Mouse (Mus musculus) limb, embryonic 10.5 days (tissue): Measurements from ENCODE around the gene Olfr1054. TPM values are rescaled to one million over a fixed set of nuclear protein-coding genes. Genes with fewer than 3 reads are reported as not detected.
"Not testable (repeated sequence)": the region's sequence is repeated elsewhere in the genome, so short reads cannot be mapped to it uniquely, and the experiment has no call there.

ENCODE experiments used
- DNase-seq: peaks from one replicate; pipeline ENCODE4 v3.0.0-alpha.2; 2017; ENCODE audit warnings: low spot score
- H3K27ac ChIP-seq: fragments of 300-500 bp; sonication (generic); 2 replicates; pipeline ENCODE4 v1.5.1; 2016; ENCODE audit warnings: mild to moderate bottlenecking
- H3K27me3 ChIP-seq: fragments of 300-500 bp; sonication (generic); 2 replicates; pipeline ENCODE4 v1.6.1; 2016; ENCODE audit warnings: low read depth, mild to moderate bottlenecking; ENCODE audit not compliant: poor library complexity, severe bottlenecking
- H3K36me3 ChIP-seq: fragments of 300-500 bp; sonication (generic); 2 replicates; pipeline ENCODE4 v1.6.1; 2016; ENCODE audit warnings: mild to moderate bottlenecking, moderate library complexity
- H3K4me1 ChIP-seq: fragments of 300-500 bp; sonication (generic); 2 replicates; pipeline ENCODE4 v1.6.1; 2016
- H3K4me3 ChIP-seq: fragments of 300-500 bp; sonication (generic); 2 replicates; pipeline ENCODE4 v1.5.1; 2016; ENCODE audit warnings: mild to moderate bottlenecking, moderate library complexity
- H3K9me3 ChIP-seq: fragments of 300-500 bp; sonication (generic); replicated peaks from 2 replicates; pipeline ENCODE4 v1.6.1; 2016; ENCODE audit warnings: mild to moderate bottlenecking
- WGBS: fragments of 180-500 bp; shearing (Covaris S2); methylation state at CpG from one replicate; pipeline ENCODE4 v1.1.7; 2016; 5-methylcytosine and 5-hydroxymethylcytosine counted together
- polyA plus RNA-seq: library from polyadenylated mRNA; unstranded; fragments of >200 nt; fragmentation: Nextera tagmentation; extraction: Ambion mirVana; gene quantifications from 2 replicates; pipeline ENCODE4 v1.2.1, GENCODE M21; 2016

Gene Olfr1054
- not detected in 2 replicates for polyA plus RNA-seq

DNA sequence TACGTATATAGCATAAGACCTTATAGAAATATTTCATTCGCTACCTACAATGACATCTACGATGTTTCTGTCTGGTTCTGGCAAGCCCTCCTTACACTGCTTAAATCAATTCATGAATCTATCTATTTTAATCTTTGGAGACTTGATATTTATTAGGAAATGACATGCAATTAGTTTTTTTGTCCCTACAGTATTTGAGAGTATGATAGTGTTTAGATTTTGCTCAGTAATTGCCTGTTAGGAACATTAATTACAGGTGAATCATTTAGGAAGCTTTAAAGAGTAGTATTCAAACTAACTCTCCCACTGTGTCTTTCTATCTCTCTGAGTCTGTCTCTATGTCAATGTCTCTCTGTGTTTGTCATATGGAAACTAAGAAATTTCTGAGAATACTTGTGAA, at the start of gene Olfr1054:
Gene Olfr1054 (minus strand): TSS at position 101 of the 400 bp plus-strand sequence.
- 84% methylated on average over 3 of the region's 3 CpGs for WGBS
- Histone ChIP-seq H3K9me3 (no peaks in the 10 kb centered on the region), H3K4me3 (no peak within 1 kb of the TSS), H3K4me1 (no peaks in the 10 kb centered on the region), H3K27ac (no peak within 1 kb of the TSS), H3K36me3 (no peaks in the 10 kb centered on the region), H3K27me3 (no peaks in the 10 kb centered on the region)
- no peak for DNase-seq

DNA sequence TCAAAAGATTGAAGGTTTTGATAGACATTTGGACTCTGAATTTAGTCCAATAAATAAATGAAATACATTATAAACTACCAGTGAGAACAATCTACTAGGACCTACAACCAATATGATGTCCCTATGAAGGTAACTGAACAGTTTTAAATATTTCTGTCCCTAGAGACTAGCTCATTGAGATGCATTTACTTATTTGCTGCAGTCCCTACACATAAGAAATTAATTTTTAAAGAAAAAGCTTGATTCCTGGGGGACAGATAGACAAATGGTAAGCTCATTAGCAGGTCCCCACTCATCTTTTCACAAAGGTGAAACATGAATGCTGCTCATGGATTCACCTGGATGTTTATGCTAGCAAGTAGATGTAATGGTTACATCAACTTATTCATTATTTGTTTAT, 43.1 kb upstream of the Olfr1054 start, which contains the start of gene Olfr1057:
Gene Olfr1057 (minus strand): TSS at position 101 of the 400 bp plus-strand sequence.
- Histone ChIP-seq H3K4me3 (no peak within 1 kb of the TSS), H3K36me3 (no peaks in the 10 kb centered on the region), H3K4me1 (no peaks in the 10 kb centered on the region), H3K27ac (no peak within 1 kb of the TSS), H3K27me3 (no peaks in the 10 kb centered on the region), H3K9me3 (no peaks in the 10 kb centered on the region)
- no peak for DNase-seq

DNA sequence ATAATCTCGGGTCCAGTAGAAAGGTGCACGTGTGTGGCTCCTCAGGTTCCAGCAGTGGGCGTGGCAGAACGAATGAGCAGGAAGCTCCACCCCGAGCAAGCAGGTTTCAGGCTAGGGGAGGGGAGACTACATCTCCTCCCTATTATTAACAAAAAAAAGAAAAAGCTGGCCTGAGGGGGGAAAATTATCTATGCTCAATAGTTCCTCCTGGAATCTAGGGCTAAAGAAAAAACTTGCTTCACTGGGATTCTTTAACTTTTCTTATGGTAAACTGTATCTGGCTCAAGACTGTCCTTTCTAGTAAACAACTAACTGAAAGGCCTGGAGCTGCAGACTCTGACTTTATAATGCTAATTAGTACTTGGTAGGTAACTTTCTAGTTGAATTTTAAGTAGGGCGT, 31.1 kb upstream of the Olfr1054 start:
- not testable (repeated sequence) for H3K9me3 ChIP-seq, H3K36me3 ChIP-seq, H3K4me1 ChIP-seq, H3K27ac ChIP-seq, H3K4me3 ChIP-seq, H3K27me3 ChIP-seq, DNase-seq
- WGBS, result 50% methylated on average over 1 of the region's 6 CpGs

DNA sequence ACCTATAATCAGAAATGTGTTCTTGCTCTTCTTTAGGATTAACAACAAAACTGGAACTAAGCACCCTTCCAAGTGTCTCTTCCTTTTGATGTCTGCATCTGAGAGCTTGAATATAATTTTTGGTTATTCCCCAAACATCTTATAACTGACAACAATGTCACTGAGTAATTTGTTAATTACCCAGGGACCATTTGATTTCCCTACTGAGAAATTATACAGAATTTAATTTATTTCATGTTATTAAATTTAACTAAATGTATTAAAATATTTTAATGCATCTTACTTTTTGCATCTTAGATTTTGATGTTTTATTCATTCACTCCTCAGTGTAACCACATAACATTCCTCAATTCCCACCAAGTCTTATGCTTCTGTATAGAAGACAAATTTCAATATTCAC, 27.1 kb upstream of the Olfr1054 start, which contains the start of gene Olfr1056:
Gene Olfr1056 (minus strand): TSS at position 101 of the 400 bp plus-strand sequence.
- no peaks in the 10 kb centered on the region for H3K4me1 ChIP-seq
- H3K4me3 ChIP-seq, result no peak within 1 kb of the TSS

DNA sequence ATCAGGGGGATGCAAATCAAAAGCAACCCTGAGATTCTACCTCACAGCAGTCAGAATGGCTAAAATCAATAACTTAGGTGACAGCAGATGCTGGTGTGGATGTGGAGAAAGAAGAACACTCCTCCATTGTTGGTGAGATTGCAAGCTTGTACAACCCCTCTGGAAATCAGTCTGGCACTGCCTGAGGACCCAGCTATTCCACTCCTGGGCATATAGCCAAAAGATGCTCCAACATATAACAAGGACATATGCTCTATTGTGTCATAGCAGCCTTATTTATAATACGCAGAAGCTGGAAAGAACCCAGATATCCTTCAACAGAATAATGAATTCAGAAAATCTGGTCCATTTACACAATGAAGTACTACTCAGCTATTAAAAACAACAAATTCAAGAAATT, 16.5 kb upstream of the Olfr1054 start:
- H3K27me3 ChIP-seq, H3K9me3 ChIP-seq, H3K4me3 ChIP-seq, H3K4me1 ChIP-seq, DNase-seq, H3K27ac ChIP-seq, H3K36me3 ChIP-seq: not testable (repeated sequence)
- WGBS, result 92% methylated on average over 1 of the region's 1 CpGs

More for the DNA sequence above, 27.1 kb upstream of the Olfr1054 start, which contains the start of gene Olfr1056:
- no peak for DNase-seq
- no peaks in the 10 kb centered on the region for H3K9me3 ChIP-seq
- no peak within 1 kb of the TSS for H3K27ac ChIP-seq
- H3K27me3 ChIP-seq, result no peaks in the 10 kb centered on the region
- H3K36me3 ChIP-seq, result no peaks in the 10 kb centered on the region

DNA sequence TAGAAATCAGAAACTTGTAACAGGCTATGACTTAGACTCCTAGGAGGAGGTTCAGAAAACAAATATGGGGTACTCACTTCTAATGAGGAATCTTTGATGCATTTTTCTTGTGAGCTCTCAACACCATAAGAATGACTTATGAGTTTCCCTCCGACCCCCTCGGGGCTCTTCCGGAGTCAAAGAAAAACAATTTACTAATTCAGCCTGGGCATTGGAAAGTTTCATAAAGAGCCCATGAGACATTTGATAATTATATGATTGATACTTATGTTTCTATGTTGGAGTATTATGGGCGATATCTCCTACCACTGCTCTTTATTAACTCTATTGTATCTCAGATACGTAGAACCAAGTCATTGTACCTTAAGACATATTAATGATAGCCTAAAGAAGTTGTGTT, 15.0 kb upstream of the Olfr1054 start, which contains the start of gene Olfr1055:
Gene Olfr1055 (minus strand): TSS at position 101 of the 400 bp plus-strand sequence.
- no peaks in the 10 kb centered on the region for H3K9me3 ChIP-seq
- DNase-seq, result no peak
- H3K36me3 ChIP-seq, result no peaks in the 10 kb centered on the region
- no peaks in the 10 kb centered on the region for H3K4me1 ChIP-seq
- WGBS, result 94% methylated on average over 5 of the region's 5 CpGs
- no peak within 1 kb of the TSS for H3K27ac ChIP-seq
- H3K4me3 ChIP-seq, result no peak within 1 kb of the TSS
- no peaks in the 10 kb centered on the region for H3K27me3 ChIP-seq

DNA sequence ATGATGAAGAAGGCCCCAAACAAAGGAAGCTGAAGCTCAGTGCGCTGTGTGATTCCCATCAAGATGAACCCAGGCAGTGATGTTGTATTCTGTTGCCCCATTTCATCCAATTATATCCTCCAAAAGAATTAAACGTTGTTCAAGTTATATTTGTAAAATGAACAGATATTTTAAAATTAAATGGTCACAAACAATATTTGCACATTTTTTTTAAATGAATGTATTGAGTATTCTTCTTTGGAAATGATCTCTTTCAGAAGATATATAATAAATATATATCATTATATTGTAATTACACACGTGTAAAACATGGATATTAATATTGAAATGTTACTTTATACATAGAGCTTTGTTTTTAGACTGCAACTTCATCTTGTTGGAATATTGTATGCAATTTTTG, 20.0 kb downstream of the Olfr1054 start, which contains the start of gene Olfr1053:
Gene Olfr1053 (minus strand): TSS at position 101 of the 400 bp plus-strand sequence.
- H3K36me3 ChIP-seq, result no peaks in the 10 kb centered on the region
- H3K4me3 ChIP-seq, result no peak within 1 kb of the TSS
- WGBS, result 73% methylated on average over 3 of the region's 3 CpGs
- no peaks in the 10 kb centered on the region for H3K4me1 ChIP-seq
- no peaks in the 10 kb centered on the region for H3K27me3 ChIP-seq
- no peak within 1 kb of the TSS for H3K27ac ChIP-seq
- no peak for DNase-seq
- no peaks in the 10 kb centered on the region for H3K9me3 ChIP-seq

DNA sequence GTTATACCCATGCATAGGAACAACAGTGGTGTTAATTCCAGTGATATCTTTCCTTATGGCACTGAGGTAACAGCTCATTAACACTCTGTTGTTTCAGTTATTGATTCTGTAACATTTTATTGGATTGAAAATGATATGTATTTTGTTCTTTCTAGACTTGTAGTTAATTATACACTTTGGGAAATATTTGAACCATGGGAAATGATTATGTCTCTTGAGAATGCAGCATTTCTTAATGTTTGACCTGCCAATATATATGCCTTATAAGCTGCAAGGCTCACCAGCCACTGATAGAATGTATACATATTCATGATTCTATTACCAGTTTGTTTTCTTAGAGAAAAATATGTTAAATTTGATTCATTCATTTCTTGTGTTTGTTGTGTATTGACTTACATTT, 43.1 kb downstream of the Olfr1054 start, which contains the start of gene Olfr1052:
Gene Olfr1052 (plus strand): TSS at position 301 of the 400 bp plus-strand sequence.
- Histone ChIP-seq H3K4me1 (no peaks in the 10 kb centered on the region), H3K36me3 (no peaks in the 10 kb centered on the region), H3K27me3 (no peaks in the 10 kb centered on the region), H3K27ac (no peak within 1 kb of the TSS), H3K4me3 (no peak within 1 kb of the TSS), H3K9me3 (no peaks in the 10 kb centered on the region)
- no peak for DNase-seq

Other genes starting within 250 kb of the Olfr1054 start
- not detected in 2 replicates for gene Olfr1037, start 248.0 kb downstream of the Olfr1054 start, polyA plus RNA-seq
- gene Olfr1039, start 199.5 kb downstream of the Olfr1054 start, polyA plus RNA-seq, result not detected in 2 replicates
- gene Olfr1040, start 188.7 kb downstream of the Olfr1054 start, polyA plus RNA-seq, result not detected in 2 replicates
- not detected in 2 replicates for gene Olfr1042, start 173.6 kb downstream of the Olfr1054 start, polyA plus RNA-seq
- gene Olfr1043, start 167.9 kb downstream of the Olfr1054 start, polyA plus RNA-seq, result not detected in 2 replicates
- gene Olfr1044, start 157.6 kb downstream of the Olfr1054 start, polyA plus RNA-seq, result not detected in 2 replicates
- gene Olfr52, start 149.8 kb downstream of the Olfr1054 start, polyA plus RNA-seq, result not detected in 2 replicates
- not detected in 2 replicates for gene Olfr1045, start 132.4 kb downstream of the Olfr1054 start, polyA plus RNA-seq
- gene Olfr1046, start 116.1 kb downstream of the Olfr1054 start, polyA plus RNA-seq, result not detected in 2 replicates
- not detected in 2 replicates for gene Olfr1047, start 104.0 kb downstream of the Olfr1054 start, polyA plus RNA-seq
- gene Olfr1048, start 95.1 kb downstream of the Olfr1054 start, polyA plus RNA-seq, result not detected in 2 replicates
- not detected in 2 replicates for gene Olfr1049, start 77.1 kb downstream of the Olfr1054 start, polyA plus RNA-seq
- gene Olfr1051, start 56.3 kb downstream of the Olfr1054 start, polyA plus RNA-seq, result not detected in 2 replicates
- gene Olfr1052, start 43.0 kb downstream of the Olfr1054 start, polyA plus RNA-seq, result not detected in 2 replicates
- not detected in 2 replicates for gene Olfr1053, start 20.1 kb downstream of the Olfr1054 start, polyA plus RNA-seq
- not detected in 2 replicates for gene Olfr1055, start 14.9 kb upstream of the Olfr1054 start, polyA plus RNA-seq
- not detected in 2 replicates for gene Olfr1056, start 27.0 kb upstream of the Olfr1054 start, polyA plus RNA-seq
- not detected in 2 replicates for gene Olfr1057, start 43.0 kb upstream of the Olfr1054 start, polyA plus RNA-seq
- not detected in 2 replicates for gene Olfr1058, start 53.1 kb upstream of the Olfr1054 start, polyA plus RNA-seq
- not detected in 2 replicates for gene Olfr1061, start 78.6 kb upstream of the Olfr1054 start, polyA plus RNA-seq
- not detected in 2 replicates for gene Olfr1062, start 91.3 kb upstream of the Olfr1054 start, polyA plus RNA-seq
- not detected in 2 replicates for gene Olfr1065, start 115.2 kb upstream of the Olfr1054 start, polyA plus RNA-seq
- not detected in 2 replicates for gene Olfr1066, start 120.8 kb upstream of the Olfr1054 start, polyA plus RNA-seq
- gene Olfr228, start 152.0 kb upstream of the Olfr1054 start, polyA plus RNA-seq, result not detected in 2 replicates
- gene Olfr1076, start 173.0 kb upstream of the Olfr1054 start, polyA plus RNA-seq, result not detected in 2 replicates
- not detected in 2 replicates for gene Olfr1079, start 207.0 kb upstream of the Olfr1054 start, polyA plus RNA-seq
- gene Olfr1080, start 222.8 kb upstream of the Olfr1054 start, polyA plus RNA-seq, result not detected in 2 replicates